Mouse (Mus musculus) kidney, postnatal 0 days (tissue): ENCODE measurements around the gene Bcor. TPM values are rescaled to one million over a fixed set of nuclear protein-coding genes. Genes with fewer than 3 reads are reported as not detected.

ENCODE experiments used
- ATAC-seq: fragments of 200-750 bp; cut with Nextera tagmentation; replicated peaks from 2 replicates; pipeline ENCODE4 v1.8.0; 2017; ENCODE audit warnings: low read depth, moderate number of reproducible peaks, moderate TSS enrichment, moderate library complexity; ENCODE audit not compliant: low FRiP score
- DNase-seq: peaks from one replicate; pipeline ENCODE4 v3.0.0-alpha.2; 2016; ENCODE audit warnings: low spot score
- H3K27ac ChIP-seq: fragments of 300-500 bp; sonication (generic); 2 replicates; pipeline ENCODE4 v1.5.1; 2014; ENCODE audit warnings: mild to moderate bottlenecking
- H3K27me3 ChIP-seq: fragments of 300-500 bp; sonication (generic); 2 replicates; pipeline ENCODE4 v1.6.1; 2014; ENCODE audit warnings: low read length, mixed read lengths; ENCODE audit not compliant: insufficient read depth
- H3K36me3 ChIP-seq: fragments of 300-500 bp; sonication (generic); 2 replicates; pipeline ENCODE4 v1.6.1; 2014; ENCODE audit warnings: low read length, mixed read lengths; ENCODE audit not compliant: insufficient read depth
- H3K4me1 ChIP-seq: fragments of 300-500 bp; sonication (generic); replicated peaks from 2 replicates; pipeline ENCODE4 v1.6.1; 2014; ENCODE audit warnings: antibody characterized with exemption, low read length, mixed read lengths; ENCODE audit not compliant: insufficient read depth
- H3K4me2 ChIP-seq: fragments of 300-500 bp; sonication (generic); 2 replicates; pipeline ENCODE4 v1.6.1; 2014; ENCODE audit warnings: mild to moderate bottlenecking, low read length, moderate library complexity, mixed read lengths
- H3K4me3 ChIP-seq: fragments of 300-500 bp; sonication (generic); replicated peaks from 2 replicates; pipeline ENCODE4 v1.5.1; 2014; ENCODE audit warnings: low read depth, low read length
- H3K9ac ChIP-seq: fragments of 300-500 bp; sonication (generic); 2 replicates; pipeline ENCODE4 v1.6.1; 2014; ENCODE audit warnings: low read depth, low read length
- H3K9me3 ChIP-seq: fragments of 300-500 bp; sonication (generic); replicated peaks from 2 replicates; pipeline ENCODE4 v1.6.1; 2016; ENCODE audit warnings: low read length, inconsistent platforms, mixed read lengths
- CTCF ChIP-seq: IDR thresholded peaks from 2 replicates; pipeline ENCODE4 v1.5.1; 2016; ENCODE audit warnings: antibody characterized with exemption, low read depth, mild to moderate bottlenecking, moderate library complexity
- WGBS: fragments of 180-500 bp; shearing (Covaris S2); extraction: QIAGEN DNeasy Blood & Tissue Kit; methylation state at CpG from one replicate; pipeline ENCODE4 v1.1.7; 2014; 5-methylcytosine and 5-hydroxymethylcytosine counted together
- polyA plus RNA-seq: library from polyadenylated mRNA; unstranded; fragments of >200 nt; fragmentation: Nextera tagmentation; extraction: Ambion mirVana; gene quantifications from 2 replicates; pipeline ENCODE4 v1.2.1, GENCODE M21; 2015

The Bcor gene
- polyA plus RNA-seq, 1 experiment from 2014 or later: 12.8 TPM

DNA sequence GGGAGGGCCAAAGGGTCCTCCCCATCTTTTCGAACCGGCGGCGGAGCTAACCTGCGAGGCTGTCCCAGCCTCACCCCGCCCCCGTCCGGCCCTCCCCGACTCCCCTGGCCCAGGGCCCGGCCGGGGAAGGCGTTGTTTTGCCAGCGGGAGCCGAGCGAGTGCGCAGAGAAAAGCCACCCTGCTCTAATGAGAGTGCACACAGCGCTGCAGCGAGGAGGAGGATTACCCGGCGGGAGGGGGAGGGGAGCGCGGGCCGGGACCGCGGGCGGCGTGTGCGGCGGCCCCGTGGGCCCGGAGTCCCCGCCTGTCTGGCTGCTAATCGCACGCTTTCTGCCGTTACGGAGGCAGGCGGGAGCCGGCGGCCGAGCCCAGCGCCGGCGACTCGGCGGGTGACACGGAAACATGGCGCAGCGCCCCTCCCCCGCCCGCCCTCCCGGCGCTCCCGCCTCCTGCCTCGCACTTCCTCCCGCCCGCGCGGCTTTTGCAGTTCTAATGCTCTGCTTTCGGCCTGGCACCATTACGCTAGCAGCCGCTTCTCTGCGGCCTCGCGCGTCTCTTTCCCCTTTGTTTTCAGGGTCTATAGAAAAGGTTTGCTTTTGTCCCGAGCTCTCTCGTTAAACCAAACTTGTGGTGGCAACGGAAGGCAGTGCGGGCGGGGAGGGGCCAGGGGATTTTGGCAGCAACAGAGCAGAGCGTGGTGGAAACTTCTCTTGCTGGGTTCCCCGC is 71.7 kb downstream of the Bcor start:
- Histone ChIP-seq H3K4me2 (peak overlapping the region; percentile 76), H3K9me3 (no peaks in the 10 kb centered on the region), H3K9ac (peak overlapping the region; percentile 69), H3K27me3 (peaks cover 9% of the 10 kb centered on the region; the same call in 1 of the 2 replicates), H3K27ac (peak overlapping the region; percentile 93), H3K4me1 (peaks cover 15% of the 10 kb centered on the region; the same call in 1 of the 2 replicates), H3K4me3 (peak overlapping the region; percentile 45), H3K36me3 (no peaks in the 10 kb centered on the region)
- ATAC-seq (peak; percentile 47), DNase-seq (no peak)
- 3% methylated on average over 54 of the region's 72 CpGs for WGBS
- no peak for TF ChIP-seq CTCF

DNA sequence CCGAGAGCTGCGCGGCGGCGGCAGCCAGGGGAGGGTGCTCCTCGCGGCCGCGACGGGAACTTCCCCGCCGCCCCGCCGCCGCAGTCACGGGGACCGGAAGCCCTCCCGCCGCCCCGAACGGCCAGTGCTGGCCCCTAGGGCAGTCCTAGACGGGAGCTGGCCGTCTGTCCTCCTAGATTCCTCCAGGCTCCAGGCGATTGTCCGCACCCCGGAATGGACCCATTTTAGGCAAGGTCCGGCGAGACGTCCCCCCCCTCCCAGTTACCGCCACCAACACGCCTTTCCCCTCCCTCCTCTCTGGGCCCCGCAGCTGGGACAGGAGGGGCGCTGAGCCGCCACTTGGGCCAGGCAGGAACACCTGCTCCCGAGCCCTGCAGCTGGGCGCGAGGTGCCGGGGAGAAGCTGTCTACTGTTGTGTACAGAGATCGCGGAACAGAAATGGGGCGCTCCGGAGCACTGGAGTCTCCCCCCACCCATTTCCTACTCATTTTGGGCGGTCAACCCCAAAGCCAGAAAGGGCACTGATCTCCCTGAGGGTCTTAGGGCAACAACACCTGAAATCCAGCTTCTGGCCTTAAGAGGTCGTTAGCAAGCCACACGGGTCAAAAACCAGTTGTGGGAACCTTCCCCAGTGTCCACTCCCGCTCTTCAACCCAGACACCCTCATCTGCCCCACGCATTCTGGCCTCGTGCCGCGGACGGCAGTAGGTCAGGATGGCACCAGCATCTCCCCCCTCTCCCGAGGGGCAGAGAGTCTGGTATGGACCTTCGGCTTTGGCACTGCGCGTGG is 72.4 kb downstream of the Bcor start:
- H3K4me2 ChIP-seq: peak overlapping the region; percentile 76
- H3K9me3 ChIP-seq: no peaks in the 10 kb centered on the region
- peaks cover 9% of the 10 kb centered on the region; the same call in 1 of the 2 replicates for H3K27me3 ChIP-seq
- H3K9ac ChIP-seq: peak overlapping the region; percentile 69
- ATAC-seq: peak; percentile 11
- no peak for DNase-seq
- H3K4me3 ChIP-seq: peak overlapping the region; percentile 45
- TF ChIP-seq CTCF: peak; percentile 22; the same call in 1 of the 2 replicates
- H3K36me3 ChIP-seq: no peaks in the 10 kb centered on the region
- 7% methylated on average over 36 of the region's 55 CpGs for WGBS
- peak overlapping the region; percentile 93 for H3K27ac ChIP-seq
- H3K4me1 ChIP-seq: peaks cover 15% of the 10 kb centered on the region; the same call in 1 of the 2 replicates

DNA sequence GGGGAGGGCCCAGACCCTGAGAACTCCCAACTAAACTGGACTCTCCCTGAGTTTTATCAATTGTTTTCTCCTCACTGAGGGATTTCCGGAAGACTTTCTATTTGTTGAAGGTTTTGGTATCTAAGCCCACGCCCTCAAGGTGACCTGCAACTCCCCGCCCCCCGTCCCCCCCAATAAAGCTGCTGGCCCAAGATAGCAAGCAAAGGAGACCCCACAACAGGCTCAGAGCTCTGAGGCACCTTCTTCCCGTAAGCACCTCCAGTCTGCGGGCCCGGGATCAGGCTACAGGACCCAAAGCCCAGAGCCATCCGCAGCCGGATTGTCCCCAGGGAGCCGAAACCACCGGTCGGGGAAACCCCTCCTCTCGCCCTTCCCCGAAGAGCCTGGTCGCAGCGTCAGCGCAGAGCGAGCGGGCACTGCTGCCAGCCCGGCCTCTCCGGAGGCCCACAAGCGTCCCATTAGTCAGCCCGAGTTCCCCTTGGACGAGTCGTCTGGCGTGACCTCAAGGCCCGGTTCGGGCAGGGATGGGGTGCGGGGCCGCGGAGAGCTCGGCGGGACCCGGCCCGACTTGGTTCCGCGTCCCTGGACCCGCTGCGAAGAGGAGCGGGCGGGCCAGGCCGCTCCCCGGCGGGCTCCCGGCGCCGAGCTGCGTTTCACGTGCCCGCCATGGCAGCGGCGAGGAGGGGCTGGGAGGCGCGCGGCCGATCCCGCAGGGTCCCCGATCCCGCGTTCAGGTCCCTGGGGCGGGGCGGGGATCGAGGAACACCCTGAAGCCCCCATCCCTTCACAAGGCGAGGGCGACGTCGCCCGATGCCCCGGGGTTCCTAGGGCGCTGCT is 73.3 kb downstream of the Bcor start:
- peaks cover 9% of the 10 kb centered on the region; the same call in 1 of the 2 replicates for H3K27me3 ChIP-seq
- ATAC-seq (no peak), DNase-seq (no peak)
- H3K4me2 ChIP-seq: peak overlapping the region; percentile 76
- peak overlapping the region; percentile 45 for H3K4me3 ChIP-seq
- H3K9me3 ChIP-seq: no peaks in the 10 kb centered on the region
- TF ChIP-seq CTCF: no peak
- H3K27ac ChIP-seq: peak overlapping the region; percentile 25
- peaks cover 15% of the 10 kb centered on the region; the same call in 1 of the 2 replicates for H3K4me1 ChIP-seq
- H3K9ac ChIP-seq: peak overlapping the region; percentile 69
- 5% methylated on average over 40 of the region's 70 CpGs for WGBS
- H3K36me3 ChIP-seq: no peaks in the 10 kb centered on the region

DNA sequence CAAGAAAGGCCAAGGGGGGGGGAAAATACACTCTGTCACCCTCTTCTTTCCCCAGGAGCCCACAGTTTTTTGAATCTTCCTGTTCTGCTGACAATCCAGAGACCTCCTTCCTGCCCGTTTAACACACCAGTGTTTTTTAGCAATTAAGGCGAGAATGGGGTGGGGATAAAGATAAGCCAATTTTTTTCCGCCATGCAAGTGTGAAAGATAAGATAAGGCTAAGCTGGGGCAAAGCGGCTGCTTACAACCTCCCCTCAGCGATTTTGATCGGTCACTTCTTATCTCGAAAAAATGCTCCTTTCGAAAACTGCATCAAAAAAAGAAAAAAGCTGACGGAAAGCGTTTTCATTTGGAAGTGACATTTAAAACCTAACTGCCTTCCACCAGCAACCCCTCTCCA is 74.2 kb downstream of the Bcor start:
- Histone ChIP-seq H3K4me3 (no peak overlapping the region), H3K4me2 (no peak overlapping the region), H3K36me3 (no peaks in the 10 kb centered on the region), H3K9me3 (no peaks in the 10 kb centered on the region), H3K27me3 (peaks cover 9% of the 10 kb centered on the region; the same call in 1 of the 2 replicates), H3K4me1 (peaks cover 17% of the 10 kb centered on the region; the same call in 1 of the 2 replicates), H3K9ac (no peak overlapping the region), H3K27ac (no peak overlapping the region)
- 31% methylated on average over 10 of the region's 10 CpGs for WGBS
- TF ChIP-seq CTCF: no peak
- no peak for ATAC-seq
- no peak for DNase-seq

DNA sequence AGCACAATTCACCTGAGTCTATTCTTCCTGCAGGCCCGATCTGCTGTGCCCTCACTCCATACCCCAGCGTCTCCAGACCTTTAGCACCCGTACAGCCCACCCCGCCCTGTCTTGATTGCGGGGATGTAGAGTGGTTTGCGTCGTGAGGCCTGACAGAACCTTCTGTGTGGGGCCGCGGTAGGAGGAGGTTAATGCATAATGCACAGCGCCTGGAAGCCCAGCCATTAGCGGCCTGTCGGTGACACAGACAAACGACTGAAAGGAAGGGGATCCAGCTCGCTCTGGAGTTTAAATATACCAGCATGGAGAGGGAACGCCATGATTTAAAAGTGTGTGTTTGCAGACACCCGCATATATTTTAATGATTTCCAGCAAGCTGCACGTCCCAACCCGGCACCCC is 74.9 kb downstream of the Bcor start:
- WGBS: 32% methylated on average over 18 of the region's 18 CpGs
- H3K4me3 ChIP-seq: no peak overlapping the region
- peaks cover 9% of the 10 kb centered on the region; the same call in 1 of the 2 replicates for H3K27me3 ChIP-seq
- no peaks in the 10 kb centered on the region for H3K36me3 ChIP-seq
- no peak for TF ChIP-seq CTCF
- no peak for DNase-seq
- H3K27ac ChIP-seq: no peak overlapping the region
- no peak overlapping the region for H3K4me2 ChIP-seq
- ATAC-seq: no peak
- no peak overlapping the region for H3K9ac ChIP-seq
- H3K4me1 ChIP-seq: peaks cover 16% of the 10 kb centered on the region; the same call in 1 of the 2 replicates
- no peaks in the 10 kb centered on the region for H3K9me3 ChIP-seq
